Mouse (Mus musculus) spleen, adult 2 months (tissue): ENCODE results near the gene Mars. TPM values are rescaled to one million over a fixed set of nuclear protein-coding genes. Genes with fewer than 3 reads are reported as not detected.
A peak's percentile ranks its signal among the peaks of the same experiment; 100 is the strongest.

ENCODE experiments used
- DNase-seq, 2 experiments: peaks; one replicate each; pipeline versions ENCODE4 v3.0.0 to v3.0.0-alpha.2; 2012 to 2021; ENCODE audit warnings: low spot score in 2 of 2, low read depth in 1 of 2
- H3K27ac ChIP-seq: fragments of 200-500 bp; 2 replicates; pipeline ENCODE4 v1.5.1; 2012; ENCODE audit warnings: low read length, inconsistent platforms; ENCODE audit not compliant: insufficient read depth
- H3K27me3 ChIP-seq: fragments of 200-500 bp; 2 replicates; pipeline ENCODE4 v1.6.1; 2012; ENCODE audit warnings: mild to moderate bottlenecking, moderate library complexity, low read length, inconsistent platforms; ENCODE audit not compliant: control insufficient read depth, insufficient read depth
- H3K36me3 ChIP-seq: fragments of 200-500 bp; 2 replicates; pipeline ENCODE4 v1.6.1; 2012; ENCODE audit warnings: mild to moderate bottlenecking, low read length, inconsistent platforms; ENCODE audit not compliant: control insufficient read depth, insufficient read depth
- H3K4me1 ChIP-seq: fragments of 200-500 bp; 2 replicates; pipeline ENCODE4 v1.6.1; 2011; ENCODE audit warnings: inconsistent platforms; ENCODE audit not compliant: control insufficient read depth, insufficient read depth, insufficient read length
- H3K4me3 ChIP-seq: fragments of 200-500 bp; 2 replicates; pipeline ENCODE4 v1.5.1; 2011; ENCODE audit warnings: mild to moderate bottlenecking, inconsistent platforms; ENCODE audit not compliant: insufficient read depth, insufficient read length; ENCODE audit errors: extremely low read depth
- CTCF ChIP-seq: fragments of 200-500 bp; IDR thresholded peaks from 2 replicates; pipeline ENCODE4 v1.5.1; 2011; ENCODE audit warnings: mild to moderate bottlenecking, inconsistent platforms; ENCODE audit not compliant: insufficient read depth, insufficient read length, insufficient replicate concordance; ENCODE audit errors: extremely low read depth
- POLR2A ChIP-seq: fragments of 200-500 bp; IDR thresholded peaks from 2 replicates; pipeline ENCODE4 v1.6.1; 2011; ENCODE audit warnings: low read depth, low read length, inconsistent platforms
- WGBS: fragments of 180-500 bp; shearing (Covaris S2); methylation state at CpG from one replicate; pipeline ENCODE4 v1.1.7; 2018; 5-methylcytosine and 5-hydroxymethylcytosine counted together
- polyA plus RNA-seq: library from polyadenylated mRNA; depleted of rRNA; stranded (reverse); fragments of >200 nt; gene quantifications from 2 replicates; pipeline ENCODE4 v1.2.3, GENCODE M21; 2012

The Mars gene
- polyA plus RNA-seq, 1 experiment = 33.2 TPM

DNA sequence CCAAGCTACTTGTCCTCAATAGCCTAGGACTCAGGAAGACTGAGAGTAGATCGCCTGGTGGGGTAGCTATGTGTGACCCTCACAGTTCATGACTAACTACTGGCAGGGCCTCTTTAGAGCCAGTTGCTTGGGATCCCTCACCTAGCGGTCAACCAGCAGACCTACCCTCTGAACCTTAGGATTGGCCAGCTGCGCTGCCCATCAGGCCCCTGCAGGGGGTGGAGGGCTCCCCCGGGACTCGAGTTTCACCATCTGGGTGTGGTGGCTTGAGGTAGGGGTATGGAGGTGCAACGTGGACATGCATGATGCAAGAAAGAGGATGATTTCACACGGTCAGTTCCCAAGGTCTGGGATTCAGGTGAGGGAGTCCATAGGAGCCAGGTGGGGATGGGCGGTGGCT is 40.1 kb upstream of the Mars start:
- no peaks in the 10 kb centered on the region for H3K36me3 ChIP-seq
- H3K4me3 ChIP-seq = no peak overlapping the region
- no peak for DNase-seq
- no peak for TF ChIP-seq POLR2A
- no peak for TF ChIP-seq CTCF
- no peaks in the 10 kb centered on the region; the same call in 1 of the 2 replicates for H3K4me1 ChIP-seq
- H3K27me3 ChIP-seq = no peaks in the 10 kb centered on the region
- WGBS = 88% methylated on average over 8 of the region's 8 CpGs
- H3K27ac ChIP-seq = no peak overlapping the region

DNA sequence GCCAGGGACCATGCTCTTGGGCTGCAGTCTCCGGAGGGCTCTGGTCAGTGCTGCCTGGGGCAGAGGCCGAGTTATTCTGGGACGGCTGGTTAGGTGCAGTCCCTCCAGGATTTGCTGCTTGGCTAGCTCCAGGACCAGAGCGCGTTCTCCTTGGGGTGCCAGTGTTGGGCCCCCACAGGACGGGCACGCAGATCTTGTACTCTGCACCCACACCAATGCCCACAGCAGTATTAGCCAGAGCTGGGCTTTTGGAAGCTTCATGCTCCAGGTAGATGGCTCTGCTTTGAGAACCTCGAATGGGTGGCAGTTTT is 39.7 kb upstream of the Mars start:
- no peak overlapping the region for H3K27ac ChIP-seq

DNA sequence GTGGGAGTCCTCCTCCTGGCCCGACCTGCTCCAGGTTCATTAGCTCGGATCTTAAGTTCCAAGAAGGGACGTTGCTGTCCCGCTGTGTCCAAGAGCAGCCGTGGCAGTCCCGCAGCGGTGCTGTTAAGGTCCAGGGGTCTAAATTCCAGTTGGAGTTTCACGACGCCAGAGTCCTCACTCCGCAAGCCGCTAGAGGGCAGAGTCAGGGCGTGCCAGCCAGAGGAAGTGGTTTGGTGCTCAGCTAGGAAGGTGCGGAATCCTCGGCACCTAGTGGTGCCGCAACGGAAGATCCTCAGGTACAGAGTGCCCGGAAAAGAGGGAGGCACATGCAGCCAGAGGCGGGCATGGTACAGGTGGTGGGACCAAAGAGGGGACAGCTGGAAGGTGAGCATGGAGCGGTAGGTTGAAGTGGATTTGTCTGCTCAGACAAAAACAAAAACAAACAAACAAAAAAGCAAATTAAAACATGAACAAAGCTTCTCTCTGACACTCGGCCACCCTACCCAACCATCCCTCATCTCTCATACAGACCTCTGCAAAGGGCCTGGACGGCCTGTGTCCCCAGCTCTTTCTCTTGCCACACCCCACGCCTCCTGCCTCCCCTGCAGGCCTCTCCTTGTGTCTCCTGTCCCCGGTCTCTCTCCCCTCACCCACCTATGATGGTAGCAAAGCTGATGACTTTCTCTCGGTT is 39.2 kb upstream of the Mars start:
- H3K4me3 ChIP-seq = no peak overlapping the region; the same call in 1 of the 2 replicates
- no peaks in the 10 kb centered on the region; the same call in 1 of the 2 replicates for H3K4me1 ChIP-seq
- H3K27me3 ChIP-seq = no peaks in the 10 kb centered on the region
- peak; percentile 87 for TF ChIP-seq CTCF
- TF ChIP-seq POLR2A = no peak
- 14% methylated on average over 24 of the region's 24 CpGs for WGBS
- no peak overlapping the region for H3K27ac ChIP-seq
- DNase-seq = peak; percentile 23 to 64
- no peaks in the 10 kb centered on the region for H3K36me3 ChIP-seq

More for the DNA sequence above, 39.7 kb upstream of the Mars start:
- DNase-seq = no peak
- 91% methylated on average over 8 of the region's 8 CpGs for WGBS
- no peak for TF ChIP-seq CTCF
- TF ChIP-seq POLR2A = no peak
- H3K27me3 ChIP-seq = no peaks in the 10 kb centered on the region
- no peak overlapping the region for H3K4me3 ChIP-seq
- H3K36me3 ChIP-seq = no peaks in the 10 kb centered on the region
- H3K4me1 ChIP-seq = no peaks in the 10 kb centered on the region; the same call in 1 of the 2 replicates

DNA sequence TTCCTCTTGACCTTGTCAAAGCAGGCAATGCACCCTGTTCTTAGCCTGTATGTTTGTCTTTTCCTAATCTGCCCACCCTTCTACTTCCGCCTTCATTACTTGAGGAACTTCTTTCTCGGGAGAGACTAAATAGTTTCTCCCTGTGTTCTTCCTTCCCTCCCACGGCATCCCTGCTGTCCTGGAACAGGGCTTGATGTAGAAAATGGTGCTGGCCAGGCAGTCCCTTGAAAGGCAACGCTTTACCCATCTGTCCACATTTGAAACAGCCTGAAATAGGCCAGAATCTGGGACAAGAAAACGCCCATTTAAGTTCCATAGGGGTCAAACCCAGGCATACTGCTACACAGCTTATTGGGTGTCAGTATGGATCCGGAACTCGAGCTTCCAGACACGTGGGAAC is 38.2 kb upstream of the Mars start:
- no peak for DNase-seq
- no peaks in the 10 kb centered on the region; the same call in 1 of the 2 replicates for H3K4me1 ChIP-seq
- TF ChIP-seq CTCF (no peak), POLR2A (no peak)
- H3K27me3 ChIP-seq = no peaks in the 10 kb centered on the region
- H3K27ac ChIP-seq = no peak overlapping the region
- WGBS = 81% methylated on average over 8 of the region's 8 CpGs
- no peaks in the 10 kb centered on the region for H3K36me3 ChIP-seq
- no peak overlapping the region for H3K4me3 ChIP-seq

DNA sequence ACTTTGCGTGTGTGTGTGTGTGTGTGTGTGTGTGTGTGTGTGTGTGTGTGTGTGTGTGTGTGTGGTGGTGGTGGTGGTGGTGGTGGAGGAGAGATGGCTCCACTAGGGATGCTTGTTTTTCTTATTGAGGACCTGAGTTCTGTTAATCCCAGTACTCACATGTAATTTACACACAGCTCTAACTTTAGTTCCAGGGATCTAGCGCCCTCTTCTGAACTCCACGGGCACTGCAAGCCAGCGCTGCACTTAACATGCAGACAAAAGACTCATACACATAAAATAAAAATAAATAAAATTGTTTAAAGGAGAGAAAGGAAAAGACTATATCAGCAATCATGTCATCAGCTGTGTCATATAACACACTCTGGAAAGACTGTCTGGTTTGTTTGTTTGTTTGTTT is 37.4 kb upstream of the Mars start:
- no peaks in the 10 kb centered on the region for H3K27me3 ChIP-seq
- 80% methylated on average over 4 of the region's 4 CpGs for WGBS
- no peak for DNase-seq
- H3K4me3 ChIP-seq = no peak overlapping the region
- no peaks in the 10 kb centered on the region for H3K36me3 ChIP-seq
- TF ChIP-seq POLR2A = no peak
- no peak for TF ChIP-seq CTCF
- H3K4me1 ChIP-seq = no peaks in the 10 kb centered on the region; the same call in 1 of the 2 replicates
- H3K27ac ChIP-seq = no peak overlapping the region

DNA sequence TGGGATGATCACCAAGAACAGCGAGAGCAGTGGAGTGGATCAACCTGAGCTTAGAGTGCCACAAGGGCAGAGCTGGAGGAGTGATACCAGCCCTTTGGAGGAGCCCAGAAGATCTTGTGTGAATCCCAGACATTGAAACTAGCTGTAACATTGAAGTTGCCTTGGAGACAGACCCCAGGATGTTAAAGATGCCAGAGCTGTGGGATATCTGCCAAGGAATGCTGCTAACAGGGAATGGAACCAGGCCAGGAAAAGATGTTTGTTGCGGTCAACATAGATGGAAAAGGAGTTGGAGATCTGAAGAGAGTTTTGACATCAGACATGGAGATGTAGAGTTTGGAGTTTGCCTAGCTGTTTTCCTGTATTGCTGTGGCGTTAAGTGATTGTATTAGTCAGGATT is 34.6 kb upstream of the Mars start:
- DNase-seq = no peak
- no peak overlapping the region for H3K4me3 ChIP-seq
- H3K27ac ChIP-seq = no peak overlapping the region
- H3K4me1 ChIP-seq = no peaks in the 10 kb centered on the region; the same call in 1 of the 2 replicates
- H3K27me3 ChIP-seq = peaks cover 6% of the 10 kb centered on the region; the same call in 1 of the 2 replicates
- TF ChIP-seq CTCF = no peak
- no peak for TF ChIP-seq POLR2A
- no peaks in the 10 kb centered on the region for H3K36me3 ChIP-seq
- WGBS = 83% methylated on average over 3 of the region's 3 CpGs

DNA sequence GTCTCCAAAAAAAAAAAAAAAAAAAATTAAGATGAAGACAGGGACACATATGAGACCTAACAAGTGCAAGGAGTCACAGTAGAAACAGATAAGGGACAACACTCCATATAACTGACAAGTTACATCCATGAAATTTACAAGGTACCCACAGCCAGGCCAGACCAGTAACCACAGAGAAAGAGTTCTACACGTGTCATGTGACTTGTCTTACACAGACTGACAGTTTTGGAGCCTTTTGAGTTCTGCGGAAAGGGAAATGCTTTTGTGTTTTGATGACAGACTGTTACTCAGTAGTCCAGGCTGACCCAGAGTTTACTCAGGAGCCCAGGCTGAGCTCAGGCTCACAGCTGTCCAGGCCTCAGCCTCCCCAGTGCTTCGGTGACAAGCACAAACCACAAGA is 31.4 kb upstream of the Mars start:
- Histone ChIP-seq H3K4me1 (no peaks in the 10 kb centered on the region; the same call in 1 of the 2 replicates), H3K27ac (no peak overlapping the region), H3K36me3 (no peaks in the 10 kb centered on the region), H3K27me3 (peaks cover 19% of the 10 kb centered on the region), H3K4me3 (no peak overlapping the region)
- TF ChIP-seq POLR2A (no peak), CTCF (no peak)
- DNase-seq = no peak
- 36% methylated on average over 3 of the region's 3 CpGs for WGBS
